Mouse (Mus musculus): ENCODE measurements around the gene Chmp6. TPM values are rescaled to one million over a fixed set of nuclear protein-coding genes. Genes with fewer than 3 reads are reported as not detected.

Chmp6 gene
- total RNA-seq, 2 experiments from 2014 or later = 51.4 to 54.3 TPM

DNA sequence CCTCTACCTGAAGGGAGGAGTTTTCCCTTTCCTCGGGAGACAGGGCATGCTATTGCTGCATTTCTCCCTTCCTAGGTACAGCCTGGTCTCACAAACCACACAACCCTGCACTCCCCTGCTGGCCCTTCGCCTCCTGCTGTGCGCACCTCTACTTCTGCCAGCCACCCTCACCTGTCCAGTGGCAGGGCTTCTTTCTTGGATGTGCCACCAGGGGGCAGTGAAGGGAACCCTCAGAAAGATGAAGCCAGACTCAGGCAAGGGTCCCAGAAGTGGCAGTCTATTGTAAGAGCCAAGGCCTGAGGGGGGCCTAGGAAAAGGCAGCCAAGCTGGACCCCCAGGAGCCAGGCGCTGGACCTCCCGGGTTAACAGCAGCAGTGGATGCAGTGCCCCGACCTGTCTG, 22.2 kb downstream of the Chmp6 start:
- DNase-seq (ENCODE audit: low spot score in 2 of 2) = peak in 1 of 2 experiments; percentile 53

DNA sequence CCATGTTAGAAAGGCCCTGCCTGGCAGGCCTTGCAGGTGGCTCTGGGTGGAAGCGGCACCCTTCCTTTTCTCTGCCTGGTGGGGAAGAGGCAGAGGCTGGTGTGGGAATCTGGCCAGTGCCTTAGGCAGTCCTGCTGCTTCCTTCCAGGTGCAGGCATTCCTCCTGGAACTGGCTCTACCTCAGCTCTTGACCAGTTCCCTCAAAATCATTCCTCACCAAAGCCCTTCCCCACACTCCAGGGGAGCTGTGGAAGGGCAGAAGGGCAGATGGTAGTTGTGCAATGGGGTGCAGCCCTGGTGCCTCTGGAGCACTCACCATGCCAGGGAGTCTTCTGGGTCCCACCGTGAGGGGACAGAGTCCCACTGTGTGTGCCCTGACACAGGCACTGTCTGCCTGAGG, 23.2 kb downstream of the Chmp6 start:
- DNase-seq (ENCODE audit: low spot score in 2 of 2) = no peak

DNA sequence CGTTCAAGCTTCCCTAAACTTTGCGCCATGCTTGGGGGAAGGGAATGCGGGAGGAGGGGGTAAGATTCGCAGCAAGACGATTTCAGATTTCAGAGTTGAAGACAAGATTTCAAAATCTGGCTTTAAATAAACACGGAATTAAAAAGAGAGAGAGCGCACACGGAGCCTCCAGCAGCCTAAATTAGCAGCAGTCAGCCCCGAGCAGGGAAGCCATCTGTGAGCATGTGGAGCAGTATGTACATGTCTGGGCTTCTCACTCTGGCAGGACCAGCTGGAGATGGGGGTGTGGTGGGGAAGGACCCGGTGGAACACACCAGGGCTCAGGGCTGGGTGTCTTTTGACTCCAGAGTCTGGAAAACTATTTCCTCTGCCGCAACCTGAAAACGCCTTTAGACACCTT, 24.0 kb downstream of the Chmp6 start:
- DNase-seq (ENCODE audit: low spot score in 2 of 2) = no peak

DNA sequence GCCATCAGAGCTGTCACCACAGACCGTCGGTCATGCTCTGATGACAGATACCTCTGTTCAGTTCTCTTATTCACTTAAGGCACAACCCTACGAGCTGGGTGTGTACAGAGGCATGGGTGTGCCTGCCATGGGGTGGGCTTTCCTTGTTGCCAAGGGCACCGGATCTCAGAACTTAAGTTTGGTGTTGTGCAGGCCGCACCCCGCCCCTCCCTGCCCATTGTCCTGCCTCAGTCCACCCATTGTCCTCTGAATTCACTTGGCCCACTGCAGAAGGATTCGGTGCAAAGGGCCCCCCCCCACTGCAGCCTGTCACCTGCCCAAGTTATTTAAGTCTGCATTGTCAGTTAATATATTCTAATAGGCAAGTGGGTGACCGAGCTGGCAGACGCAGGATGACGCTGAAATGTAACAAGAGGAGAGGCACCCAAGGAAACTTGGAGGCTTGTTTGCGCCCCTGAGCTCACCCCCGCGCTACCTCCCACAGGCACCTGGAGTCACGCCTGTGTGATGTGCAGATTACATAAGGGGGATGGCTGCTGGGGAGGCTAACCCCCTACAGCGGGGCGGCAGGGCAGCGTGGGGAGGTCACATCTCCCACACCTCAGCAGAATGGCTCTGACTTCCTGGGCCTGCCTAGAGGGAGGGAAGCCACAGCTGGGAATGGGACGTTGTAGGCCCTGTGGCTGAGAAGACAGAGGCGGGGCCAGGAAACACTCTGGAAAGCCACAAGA, 24.7 kb downstream of the Chmp6 start:
- DNase-seq (ENCODE audit: low spot score in 2 of 2) = no peak

DNA sequence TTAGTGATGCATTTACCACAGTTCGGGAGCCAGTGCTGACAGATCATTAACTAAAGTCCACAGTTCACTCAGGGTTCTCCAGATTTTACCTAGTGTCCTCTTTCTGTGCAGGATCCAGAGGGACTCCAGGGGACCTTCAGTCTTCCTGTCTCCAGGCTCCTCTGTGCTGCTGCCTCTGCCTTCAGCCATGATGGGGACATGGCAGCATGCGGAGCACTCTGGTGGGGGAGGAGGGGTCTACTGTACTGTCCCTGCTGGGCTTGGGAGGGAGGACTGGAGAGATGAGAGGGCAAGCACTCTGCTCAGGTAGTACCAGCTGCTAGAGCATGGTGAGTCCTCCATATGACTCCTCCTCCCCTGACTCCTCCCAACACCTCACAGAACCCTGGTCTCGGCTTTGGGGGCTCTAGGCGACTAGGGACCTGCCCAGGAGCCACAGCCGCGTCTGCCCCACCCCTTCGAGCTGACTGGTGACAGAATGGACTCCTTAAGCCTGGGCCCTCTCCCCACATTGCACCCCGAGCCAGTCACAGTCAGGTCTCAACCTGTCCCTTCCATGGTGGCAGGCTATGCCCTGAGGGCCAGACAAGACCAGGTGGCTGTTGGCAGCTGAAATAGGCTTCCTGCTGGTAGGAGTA, 26.0 kb downstream of the Chmp6 start:
- DNase-seq (ENCODE audit: low spot score in 2 of 2) = no peak

DNA sequence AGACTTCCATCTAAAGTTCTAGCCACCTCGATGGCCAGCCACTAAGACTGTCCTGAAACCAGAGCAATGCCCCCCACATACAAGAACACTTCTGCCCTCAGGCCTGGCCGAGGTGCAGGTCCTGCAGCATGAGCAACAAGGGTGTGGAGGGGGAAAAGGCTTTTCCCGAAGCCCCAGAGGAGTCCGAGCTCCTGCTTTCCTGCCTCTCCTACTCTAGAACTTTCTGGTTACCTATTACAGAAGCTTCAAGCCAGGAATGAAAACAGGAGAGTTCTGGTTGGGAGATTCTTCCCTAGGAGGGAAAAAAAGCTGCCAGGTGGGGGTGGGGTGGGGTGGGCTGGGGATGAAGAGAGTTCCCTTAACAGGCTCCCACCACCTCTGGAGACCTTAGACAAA, 26.5 kb downstream of the Chmp6 start:
- no peak for DNase-seq (ENCODE audit: low spot score in 2 of 2)

DNA sequence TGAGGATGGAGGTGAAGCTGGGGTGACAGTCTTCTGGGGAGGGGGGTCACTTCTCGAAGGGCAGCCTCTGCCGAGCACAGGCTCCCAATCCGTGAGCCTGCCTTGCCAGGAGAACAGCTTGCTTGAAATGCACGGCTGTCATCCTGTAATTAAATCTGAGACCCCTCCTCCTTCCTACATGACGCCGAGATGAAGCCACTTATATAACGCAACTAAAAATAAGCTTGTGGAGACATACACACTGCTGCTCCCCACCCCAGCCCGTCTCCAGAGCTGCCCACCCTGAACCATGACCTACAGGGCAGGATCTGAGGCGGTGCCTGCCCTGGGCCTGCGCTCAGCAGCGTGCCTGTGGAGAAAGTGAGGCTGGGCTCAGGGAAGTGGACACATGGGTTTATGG, 26.9 kb downstream of the Chmp6 start:
- no peak for DNase-seq (ENCODE audit: low spot score in 2 of 2)

DNA sequence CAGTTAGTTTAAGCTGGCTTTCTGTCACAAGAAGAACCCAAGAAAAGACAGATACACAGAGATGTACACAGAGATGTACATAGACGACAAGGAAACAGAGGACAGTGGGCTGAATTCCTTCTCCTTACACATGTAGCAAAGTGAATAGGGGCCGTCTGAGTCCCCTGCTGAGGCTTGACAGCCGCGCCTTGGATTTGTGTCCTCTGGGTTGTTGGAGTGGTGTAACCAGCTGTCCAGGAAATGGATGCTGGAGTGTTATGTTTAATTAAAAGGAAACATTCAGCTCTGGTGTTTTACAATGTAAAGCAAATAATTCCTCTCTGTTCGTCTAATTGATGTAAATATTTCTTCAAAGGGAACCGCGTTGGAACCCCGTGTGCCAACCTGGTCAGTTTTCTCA, 28.6 kb downstream of the Chmp6 start:
- no peak for DNase-seq (ENCODE audit: low spot score in 2 of 2)

DNA sequence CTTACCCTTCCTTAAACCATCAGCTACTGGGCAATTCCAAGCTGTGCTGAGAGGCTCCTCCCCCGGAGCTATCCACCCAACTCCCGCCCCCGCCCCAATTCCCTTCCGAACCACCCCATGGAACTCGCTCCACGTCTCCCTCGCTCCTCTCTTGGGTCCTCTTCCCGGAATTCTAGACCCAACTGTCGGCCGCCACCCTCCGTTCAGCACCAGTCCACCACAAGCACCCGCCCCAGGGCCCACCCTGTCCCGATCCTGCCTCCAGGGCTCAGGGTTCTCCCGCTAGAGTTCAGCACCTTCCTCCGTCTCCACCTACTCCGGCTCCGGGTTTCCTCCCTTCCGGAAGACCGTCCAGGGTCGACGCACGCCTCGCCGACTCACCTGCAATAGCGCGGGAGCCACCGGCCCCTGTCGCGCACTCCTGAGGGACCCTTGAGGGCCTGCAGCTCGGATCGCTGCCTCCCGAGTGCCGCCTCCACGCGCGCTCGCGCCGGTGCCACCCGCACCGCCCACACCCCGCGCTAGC, 29.0 kb downstream of the Chmp6 start:
- DNase-seq (ENCODE audit: low spot score in 2 of 2) = peak in 1 of 2 experiments; percentile 26

DNA sequence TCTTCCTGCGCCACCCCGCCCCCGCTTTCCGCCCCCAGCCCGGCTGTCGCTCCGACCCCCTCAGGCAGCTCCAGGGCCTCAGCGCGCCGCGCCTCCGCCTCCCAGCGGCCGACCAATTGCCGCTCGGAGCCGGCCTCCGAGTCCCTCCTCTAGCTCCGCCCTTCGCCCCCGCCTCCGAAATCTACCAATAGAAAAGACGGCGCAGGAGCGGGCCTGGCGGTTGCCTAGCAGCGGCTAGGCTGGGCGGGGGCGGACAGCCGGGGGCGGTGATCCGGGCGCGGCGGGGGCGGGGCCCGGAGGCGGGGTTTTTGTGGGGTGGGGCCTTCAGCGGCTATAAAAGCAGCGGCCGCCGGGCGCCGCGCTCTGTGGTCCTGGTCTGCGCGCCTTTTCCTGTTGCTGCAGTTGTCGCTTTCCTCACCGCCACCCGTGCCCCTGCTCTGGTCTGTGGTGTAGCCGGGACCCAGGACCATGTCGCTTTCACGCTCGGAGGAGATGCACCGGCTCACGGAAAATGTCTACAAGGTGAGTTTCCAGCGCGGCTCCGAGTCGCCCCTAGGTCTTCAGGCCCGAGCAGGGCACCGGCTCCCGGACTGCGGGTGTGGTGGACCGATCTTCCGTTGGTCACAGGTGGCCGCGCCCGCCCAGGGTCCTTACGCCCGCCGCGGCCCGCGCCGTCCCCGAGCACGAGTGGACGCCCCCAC, 29.6 kb downstream of the Chmp6 start, which contains the start of gene Baiap2:
TSS of gene Baiap2 (plus strand) at position 37 of the 701 bp plus-strand sequence.
- DNase-seq (ENCODE audit: low spot score in 2 of 2) = peak; percentile 97 to 99

DNA sequence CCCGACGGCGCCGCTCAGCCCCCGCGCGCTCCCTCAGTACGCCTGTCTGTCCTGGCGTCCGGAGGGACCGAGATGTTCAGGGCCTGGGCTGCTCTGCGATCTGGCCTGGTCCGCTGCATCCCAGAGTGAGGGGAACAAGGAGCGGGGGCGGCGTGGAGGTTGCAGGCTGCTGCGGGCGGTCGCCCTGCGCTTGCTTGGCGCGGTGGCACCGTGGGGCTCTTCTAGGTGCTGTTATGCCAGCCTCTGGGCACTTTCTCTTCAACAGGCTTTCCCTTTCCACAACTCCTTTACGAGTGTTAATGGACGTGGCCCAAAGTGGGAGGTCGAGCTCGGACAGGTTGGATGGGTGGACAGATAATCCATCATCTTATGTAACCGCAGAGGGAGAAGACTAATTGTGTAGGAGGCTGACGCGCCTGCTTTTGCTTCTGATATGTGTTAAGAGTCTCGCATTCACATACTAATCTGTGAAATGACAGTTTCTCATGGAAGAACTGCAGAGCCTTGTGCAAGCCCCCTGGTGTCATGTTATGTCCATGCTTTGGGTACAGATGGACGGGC, 30.3 kb downstream of the Chmp6 start:
- DNase-seq (ENCODE audit: low spot score in 2 of 2) = no peak

DNA sequence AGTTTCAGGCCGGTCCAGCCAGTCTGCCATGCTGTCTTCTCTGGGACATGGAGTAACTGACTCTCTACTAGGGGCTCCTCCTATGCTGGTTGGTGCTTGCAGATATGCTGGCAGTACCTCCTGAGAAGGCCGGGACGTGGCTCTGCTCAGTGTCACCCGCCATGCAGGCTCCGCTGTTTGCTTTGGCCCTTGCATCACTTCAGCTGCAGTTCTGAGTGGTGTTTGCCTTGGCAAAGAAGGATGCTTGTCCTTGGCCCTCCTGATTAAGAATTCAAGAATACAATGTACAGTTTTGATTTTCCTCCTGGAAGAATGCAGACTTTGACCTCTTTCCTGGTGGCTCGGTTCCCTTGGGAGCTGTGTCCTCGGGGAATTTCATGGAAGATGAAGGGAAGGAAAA, 32.1 kb downstream of the Chmp6 start:
- DNase-seq (ENCODE audit: low spot score in 2 of 2) = peak in 1 of 2 experiments; percentile 21

DNA sequence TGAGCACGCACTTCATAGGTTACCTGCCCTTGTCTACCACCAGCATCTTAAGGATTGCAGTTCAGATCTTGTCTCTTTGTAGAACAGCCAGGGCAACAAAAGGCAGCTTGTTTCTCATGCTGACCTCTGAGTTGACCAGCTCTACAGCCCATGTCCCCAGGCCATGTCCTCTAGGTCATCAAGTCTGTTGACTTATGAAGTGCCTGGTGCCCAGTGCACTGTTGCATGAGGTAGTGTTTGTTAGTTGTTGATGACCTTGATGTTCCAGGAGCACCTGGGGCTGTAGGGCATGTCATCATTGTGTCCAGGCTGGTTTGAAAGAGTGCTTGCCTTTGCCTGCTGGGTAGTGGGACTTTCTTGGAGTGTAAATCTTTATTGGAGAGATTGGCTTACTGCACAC, 34.2 kb downstream of the Chmp6 start:
- no peak for DNase-seq (ENCODE audit: low spot score in 2 of 2)

DNA sequence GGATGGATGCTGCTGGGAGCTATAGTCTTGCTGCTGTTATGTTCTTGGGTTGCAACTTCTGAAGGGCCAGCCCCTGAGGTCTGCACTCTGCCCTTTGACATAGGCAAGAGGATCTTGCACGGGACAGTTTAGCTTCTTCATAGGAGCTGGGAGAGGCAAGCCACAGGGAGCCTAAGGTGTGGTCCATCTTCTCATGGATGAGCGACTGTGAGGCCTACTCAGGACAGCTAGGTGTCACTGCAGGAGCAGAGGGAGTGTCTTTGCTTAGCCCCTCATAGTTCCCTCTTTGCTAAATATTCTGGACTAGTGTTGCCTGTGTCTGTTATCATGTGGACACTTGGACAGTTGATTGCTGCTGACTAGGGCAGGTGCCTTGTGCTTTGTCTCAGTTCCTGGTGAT, 34.7 kb downstream of the Chmp6 start:
- no peak for DNase-seq (ENCODE audit: low spot score in 2 of 2)

DNA sequence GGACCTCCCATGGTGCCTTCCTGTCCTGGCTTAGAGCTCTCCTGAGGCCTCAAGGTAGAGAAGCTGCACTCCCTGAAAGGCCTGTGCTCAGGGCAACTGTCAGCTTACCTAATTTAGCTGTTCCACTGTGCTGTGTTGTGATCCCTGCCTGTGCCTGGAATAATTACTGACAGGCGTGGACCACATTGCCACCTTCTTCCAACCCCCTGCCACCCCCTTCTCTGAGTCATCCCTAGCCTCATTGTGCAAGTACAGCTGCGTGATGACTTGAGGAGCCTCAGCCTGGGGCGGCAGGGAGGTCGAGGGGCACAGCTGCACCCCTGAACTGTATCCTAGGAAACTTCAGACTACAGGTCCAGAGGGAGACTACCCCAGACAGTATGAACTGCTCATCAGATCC, 35.1 kb downstream of the Chmp6 start:
- DNase-seq (ENCODE audit: low spot score in 2 of 2) = no peak

DNA sequence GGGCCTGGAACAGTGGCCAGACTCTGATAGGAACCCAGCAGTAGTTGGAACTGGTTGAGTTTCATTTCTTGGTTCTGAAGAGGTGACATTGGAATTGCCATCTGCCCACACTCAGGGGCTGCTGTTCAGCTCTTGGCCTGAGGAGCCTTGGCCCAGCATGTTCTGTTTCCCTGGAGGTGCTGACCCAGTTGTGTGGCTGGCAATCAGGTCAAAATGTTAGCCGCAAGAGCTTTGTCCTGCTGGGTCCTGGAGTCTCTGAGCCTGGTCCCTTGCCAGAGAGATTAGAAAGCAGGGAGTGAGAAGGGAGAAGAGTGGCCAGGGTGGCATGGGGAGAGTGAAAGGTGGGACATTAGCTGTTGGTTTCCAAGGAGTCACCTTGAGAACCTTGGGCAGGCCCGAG, 35.6 kb downstream of the Chmp6 start:
- no peak for DNase-seq (ENCODE audit: low spot score in 2 of 2)

DNA sequence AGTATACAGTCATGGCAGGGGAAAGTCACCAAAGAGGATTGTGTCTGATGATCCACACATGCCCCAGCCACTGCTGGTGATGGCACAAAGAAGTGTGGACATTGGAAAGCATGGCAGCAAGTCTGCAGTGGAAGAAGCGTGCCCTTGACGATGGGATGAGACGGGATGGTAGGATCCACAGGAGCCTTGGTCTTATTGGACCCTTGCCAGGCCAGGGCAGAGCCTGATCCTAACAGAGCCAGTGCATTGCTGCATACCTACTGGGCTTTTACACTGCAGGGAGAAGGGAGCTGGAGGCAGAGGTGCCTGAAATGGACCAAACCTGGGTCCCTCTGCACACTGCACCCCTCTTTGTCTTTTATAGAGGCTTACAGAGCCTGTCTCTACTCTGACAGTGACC, 37.3 kb downstream of the Chmp6 start:
- no peak for DNase-seq (ENCODE audit: low spot score in 2 of 2)

DNA sequence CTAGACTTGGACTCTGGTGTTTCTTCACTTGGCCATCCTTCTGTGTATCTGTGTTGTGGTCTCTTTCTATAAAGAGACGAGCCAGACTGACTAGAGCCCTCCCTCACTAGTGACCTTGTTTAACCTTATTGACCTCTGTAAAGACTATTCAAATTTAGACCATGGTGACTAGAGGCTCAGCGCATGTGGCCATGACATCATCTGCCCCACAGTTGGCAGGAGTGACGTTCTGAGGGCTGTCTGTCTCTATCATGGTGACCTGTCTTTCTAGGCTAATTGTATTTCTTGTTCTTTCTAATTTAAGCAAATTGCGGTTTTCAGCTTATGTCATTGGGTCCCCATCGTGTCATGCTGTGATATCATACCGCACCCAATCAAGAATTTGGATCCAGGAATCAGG, 38.1 kb downstream of the Chmp6 start:
- no peak for DNase-seq (ENCODE audit: low spot score in 2 of 2)

DNA sequence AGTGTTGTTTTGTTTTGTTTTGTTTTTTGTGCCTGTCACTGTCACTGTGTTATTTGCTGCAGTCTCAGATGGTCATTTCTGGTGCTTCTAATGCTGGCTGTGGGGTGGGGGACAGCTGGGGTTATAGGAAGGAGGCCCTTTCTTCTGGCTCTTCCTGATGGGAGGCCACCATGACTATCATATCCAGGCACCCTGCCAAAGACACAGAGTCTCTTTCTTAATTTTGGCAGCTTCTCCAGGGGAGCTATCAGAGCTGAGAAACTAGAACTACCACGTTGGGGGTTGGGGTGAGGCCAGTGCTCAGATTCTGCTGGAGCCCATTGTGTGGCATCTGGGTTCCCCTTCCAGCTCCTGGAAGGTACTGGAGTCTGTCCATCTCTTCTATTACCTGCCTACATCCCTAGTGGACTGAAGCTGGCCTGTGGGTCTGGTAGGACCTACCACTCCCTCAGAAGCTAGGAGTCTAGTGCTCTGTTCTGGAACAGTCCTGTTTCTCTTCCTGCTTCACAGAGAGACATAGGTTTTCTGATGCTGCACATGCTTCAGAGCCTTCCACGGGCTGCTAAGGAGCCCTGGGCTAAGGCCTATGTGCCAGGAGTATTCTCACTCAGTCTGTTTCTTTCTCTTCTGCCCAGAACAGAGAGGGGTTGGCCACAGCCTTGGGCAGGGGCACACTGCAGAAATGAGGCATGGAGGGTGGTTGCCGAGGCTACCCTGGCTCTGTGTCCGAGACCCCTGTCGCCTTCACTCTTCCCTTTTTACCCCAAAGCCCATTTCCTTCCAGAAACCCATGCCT, 39.4 kb downstream of the Chmp6 start:
- DNase-seq (ENCODE audit: low spot score in 2 of 2) = peak in 1 of 2 experiments; percentile 24

DNA sequence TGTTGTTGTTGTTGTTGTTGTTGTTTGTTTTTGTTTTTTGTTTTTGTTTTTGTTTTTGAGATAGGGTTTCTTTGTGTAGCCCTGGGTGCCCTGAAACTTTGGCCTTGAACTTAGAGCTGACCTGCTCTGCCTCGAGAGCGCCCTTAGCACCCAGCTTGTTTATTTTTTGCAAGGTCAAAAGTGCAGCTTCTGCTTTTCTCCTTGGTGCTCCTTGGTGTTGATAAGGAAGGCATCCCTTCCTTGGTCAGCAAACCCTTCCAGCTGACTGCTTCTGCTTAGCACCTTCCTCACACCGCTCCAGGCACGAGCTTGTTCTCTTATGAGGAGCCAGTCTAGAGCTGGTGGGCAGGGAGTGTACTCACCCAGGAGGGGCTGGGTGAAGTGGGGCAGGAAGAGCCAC, 41.0 kb downstream of the Chmp6 start:
- no peak for DNase-seq (ENCODE audit: low spot score in 2 of 2)

DNA sequence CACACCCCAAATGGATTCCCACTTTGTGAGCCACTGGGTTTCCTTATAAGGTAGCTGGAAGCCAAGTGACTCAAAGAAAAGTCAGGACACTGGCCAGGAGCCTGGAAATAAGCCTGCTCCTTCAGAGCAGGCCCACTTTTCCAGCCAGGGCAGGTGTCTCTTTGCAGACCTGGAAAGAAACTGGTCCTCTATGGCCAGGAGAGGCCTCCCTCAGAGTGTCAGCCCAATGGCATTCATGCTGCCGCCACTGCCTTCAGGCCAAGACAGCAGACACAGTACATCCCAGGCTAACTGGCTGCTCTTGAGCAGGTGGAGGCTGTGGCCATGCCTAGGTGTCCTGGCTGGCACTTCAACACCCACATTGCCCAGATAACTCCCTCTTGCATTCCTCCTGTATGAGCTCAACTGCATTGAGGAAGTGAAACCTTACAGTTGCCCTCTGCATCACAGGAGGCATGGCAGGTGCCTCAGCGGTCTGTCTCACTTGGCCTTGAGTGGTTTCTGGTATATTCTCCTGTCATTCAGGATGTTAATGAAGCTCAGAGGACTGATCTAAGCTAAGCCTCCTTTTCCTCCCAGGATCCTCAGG, 41.6 kb downstream of the Chmp6 start:
- DNase-seq (ENCODE audit: low spot score in 2 of 2) = no peak
